Mouse (Mus musculus): Measurements from ENCODE around the gene Klk1b3. TPM values are rescaled to one million over a fixed set of nuclear protein-coding genes. Genes with fewer than 3 reads are reported as not detected.
"Not testable (repeated sequence)": the region's sequence is repeated elsewhere in the genome, so short reads cannot be mapped to it uniquely, and the experiment has no call there.

The Klk1b3 gene
- total and polyA plus RNA-seq, 2 experiments from 2014 or later: not detected

- Histone ChIP-seq H3K9ac (replicated peaks; ENCODE audit: low read depth, low read length) (peak overlapping the region; percentile 97), H3K36me3 (replicated peaks; ENCODE audit: control insufficient read depth, insufficient read depth, low read length) (peaks cover 32% of the 10 kb centered on the region), H3K4me1 (ENCODE audit: control insufficient read depth, insufficient read depth) (peaks cover 12% of the 10 kb centered on the region), H3K9me3 (replicated peaks; ENCODE audit: control insufficient read depth, low read length) (no peaks in the 10 kb centered on the region), H3K27ac (ENCODE audit: low read depth) (peak overlapping the region; percentile 87), H3K4me3 (ENCODE audit: low read depth, low read length) (peak overlapping the region; percentile 72), H3K4me2 (ENCODE audit: low read depth, low read length) (peak overlapping the region; percentile 88), H3K27me3 (ENCODE audit: control insufficient read depth, insufficient read depth, low read length) (no peaks in the 10 kb centered on the region)
- WGBS: under 1% methylated on average over 21 of the region's 23 CpGs
- ATAC-seq (ENCODE audit: insufficient read depth, low read depth) (peak; percentile 61), DNase-seq (ENCODE audit: low spot score) (peak; percentile 39)
- TF ChIP-seq CTCF (IDR thresholded peaks at IDR 0.05; ENCODE audit: low read depth): no peak
- TF ChIP-seq EP300 (IDR thresholded peaks at IDR 0.05; ENCODE audit: low read depth): no peak
These were observed 49.0 kb downstream of the Klk1b3 start for GRCm38 (mm10) chr7:44246984-44247470.

GRCm38 (mm10) chr7:44247971-44248370 lies 50.0 kb downstream of the Klk1b3 start:
- no peaks in the 10 kb centered on the region for H3K27me3 ChIP-seq (ENCODE audit: control insufficient read depth, insufficient read depth, low read length)
- H3K4me2 ChIP-seq (ENCODE audit: low read depth, low read length): peak overlapping the region; percentile 88
- no peaks in the 10 kb centered on the region for H3K9me3 ChIP-seq (replicated peaks; ENCODE audit: control insufficient read depth, low read length)
- H3K27ac ChIP-seq (ENCODE audit: low read depth): no peak overlapping the region
- DNase-seq (ENCODE audit: low spot score) (no peak), ATAC-seq (ENCODE audit: insufficient read depth, low read depth) (no peak)
- peaks cover 41% of the 10 kb centered on the region for H3K36me3 ChIP-seq (replicated peaks; ENCODE audit: control insufficient read depth, insufficient read depth, low read length)
- H3K4me1 ChIP-seq (ENCODE audit: control insufficient read depth, insufficient read depth): peaks cover 12% of the 10 kb centered on the region
- H3K9ac ChIP-seq (replicated peaks; ENCODE audit: low read depth, low read length): no peak overlapping the region
- peak overlapping the region; percentile 72; the same call in 1 of the 2 replicates for H3K4me3 ChIP-seq (ENCODE audit: low read depth, low read length)
- 86% methylated on average over 2 of the region's 2 CpGs for WGBS
- no peak for TF ChIP-seq EP300 (IDR thresholded peaks at IDR 0.05; ENCODE audit: low read depth)
- no peak for TF ChIP-seq CTCF (IDR thresholded peaks at IDR 0.05; ENCODE audit: low read depth)

- Histone ChIP-seq H3K4me2 (ENCODE audit: low read depth, low read length) (no peak overlapping the region), H3K9ac (replicated peaks; ENCODE audit: low read depth, low read length) (no peak overlapping the region), H3K4me1 (ENCODE audit: control insufficient read depth, insufficient read depth) (peaks cover 12% of the 10 kb centered on the region), H3K9me3 (replicated peaks; ENCODE audit: control insufficient read depth, low read length) (no peaks in the 10 kb centered on the region), H3K27me3 (ENCODE audit: control insufficient read depth, insufficient read depth, low read length) (no peaks in the 10 kb centered on the region), H3K36me3 (replicated peaks; ENCODE audit: control insufficient read depth, insufficient read depth, low read length) (peaks cover 49% of the 10 kb centered on the region), H3K4me3 (ENCODE audit: low read depth, low read length) (no peak overlapping the region), H3K27ac (ENCODE audit: low read depth) (no peak overlapping the region)
- DNase-seq (ENCODE audit: low spot score) (no peak), ATAC-seq (ENCODE audit: insufficient read depth, low read depth) (no peak)
- WGBS: 91% methylated on average over 4 of the region's 4 CpGs
- TF ChIP-seq CTCF (IDR thresholded peaks at IDR 0.05; ENCODE audit: low read depth) (no peak), EP300 (IDR thresholded peaks at IDR 0.05; ENCODE audit: low read depth) (no peak)
These were observed 51.3 kb downstream of the Klk1b3 start for GRCm38 (mm10) chr7:44249248-44249647.

GRCm38 (mm10) chr7:44250732-44251275 lies 52.8 kb downstream of the Klk1b3 start:
- H3K4me3 ChIP-seq (ENCODE audit: low read depth, low read length); DNase-seq (ENCODE audit: low spot score); H3K27me3 ChIP-seq (ENCODE audit: control insufficient read depth, insufficient read depth, low read length); ATAC-seq (ENCODE audit: insufficient read depth, low read depth); H3K27ac ChIP-seq (ENCODE audit: low read depth); H3K9me3 ChIP-seq (replicated peaks; ENCODE audit: control insufficient read depth, low read length); H3K4me1 ChIP-seq (ENCODE audit: control insufficient read depth, insufficient read depth); H3K4me2 ChIP-seq (ENCODE audit: low read depth, low read length); H3K9ac ChIP-seq (replicated peaks; ENCODE audit: low read depth, low read length): not testable (repeated sequence)
- H3K36me3 ChIP-seq (replicated peaks; ENCODE audit: control insufficient read depth, insufficient read depth, low read length): peaks cover 49% of the 10 kb centered on the region
- 84% methylated on average over 17 of the region's 17 CpGs for whole genome bisulfite sequencing

Other genes starting within 250 kb of the Klk1b3 start
- gene Klk1b8, start 247.5 kb upstream of the Klk1b3 start, total RNA-seq (2014; rRNA removed; ENCODE audit: low replicate concordance): not detected in 2 replicates
- not detected in 2 replicates for gene Klk1b8, start 247.5 kb upstream of the Klk1b3 start, polyA plus RNA-seq (2015; fragmentation: Nextera tagmentation; extraction: Ambion mirVana)
- not detected in 2 replicates for gene Klk1b1, start 231.4 kb upstream of the Klk1b3 start, total RNA-seq (2014; rRNA removed; ENCODE audit: low replicate concordance)
- not detected in 2 replicates for gene Klk1b1, start 231.4 kb upstream of the Klk1b3 start, polyA plus RNA-seq (2015; fragmentation: Nextera tagmentation; extraction: Ambion mirVana)
- gene Klk1b9, start 222.1 kb upstream of the Klk1b3 start, total RNA-seq (2014; rRNA removed; ENCODE audit: low replicate concordance): not detected in 2 replicates
- gene Klk1b9, start 222.1 kb upstream of the Klk1b3 start, polyA plus RNA-seq (2015; fragmentation: Nextera tagmentation; extraction: Ambion mirVana): not detected in 2 replicates
- not detected in 2 replicates for gene Klk1b11, start 202.3 kb upstream of the Klk1b3 start, total RNA-seq (2014; rRNA removed; ENCODE audit: low replicate concordance)
- gene Klk1b11, start 202.3 kb upstream of the Klk1b3 start, polyA plus RNA-seq (2015; fragmentation: Nextera tagmentation; extraction: Ambion mirVana): not detected in 2 replicates
- not detected in 2 replicates for gene Klk1b26, start 186.0 kb upstream of the Klk1b3 start, total RNA-seq (2014; rRNA removed; ENCODE audit: low replicate concordance)
- gene Klk1b26, start 186.0 kb upstream of the Klk1b3 start, polyA plus RNA-seq (2015; fragmentation: Nextera tagmentation; extraction: Ambion mirVana): not detected in 2 replicates
- gene Klk1b27, start 145.9 kb upstream of the Klk1b3 start, total RNA-seq (2014; rRNA removed; ENCODE audit: low replicate concordance): not detected in 2 replicates
- not detected in 2 replicates for gene Klk1b27, start 145.9 kb upstream of the Klk1b3 start, polyA plus RNA-seq (2015; fragmentation: Nextera tagmentation; extraction: Ambion mirVana)
- not detected in 2 replicates for gene Klk1b21, start 95.9 kb upstream of the Klk1b3 start, total RNA-seq (2014; rRNA removed; ENCODE audit: low replicate concordance)
- not detected in 2 replicates for gene Klk1b21, start 95.9 kb upstream of the Klk1b3 start, polyA plus RNA-seq (2015; fragmentation: Nextera tagmentation; extraction: Ambion mirVana)
- gene Klk1b22, start 85.5 kb upstream of the Klk1b3 start, total RNA-seq (2014; rRNA removed; ENCODE audit: low replicate concordance): not detected in 2 replicates
- gene Klk1b22, start 85.5 kb upstream of the Klk1b3 start, polyA plus RNA-seq (2015; fragmentation: Nextera tagmentation; extraction: Ambion mirVana): not detected in 2 replicates
- gene Klk1b16, start 61.4 kb upstream of the Klk1b3 start, total RNA-seq (2014; rRNA removed; ENCODE audit: low replicate concordance): not detected in 2 replicates
- gene Klk1b16, start 61.4 kb upstream of the Klk1b3 start, polyA plus RNA-seq (2015; fragmentation: Nextera tagmentation; extraction: Ambion mirVana): not detected in 2 replicates
- not detected in 2 replicates for gene Klk1b24, start 10.0 kb upstream of the Klk1b3 start, total RNA-seq (2014; rRNA removed; ENCODE audit: low replicate concordance)
- not detected in 2 replicates for gene Klk1b24, start 10.0 kb upstream of the Klk1b3 start, polyA plus RNA-seq (2015; fragmentation: Nextera tagmentation; extraction: Ambion mirVana)
- not detected in 2 replicates for gene Klk1b4, start 9.2 kb downstream of the Klk1b3 start, total RNA-seq (2014; rRNA removed; ENCODE audit: low replicate concordance)
- not detected in 2 replicates for gene Klk1b4, start 9.2 kb downstream of the Klk1b3 start, polyA plus RNA-seq (2015; fragmentation: Nextera tagmentation; extraction: Ambion mirVana)
- gene Klk1b5, start 17.8 kb downstream of the Klk1b3 start, total RNA-seq (2014; rRNA removed; ENCODE audit: low replicate concordance): not detected in 2 replicates
- gene Klk1b5, start 17.8 kb downstream of the Klk1b3 start, polyA plus RNA-seq (2015; fragmentation: Nextera tagmentation; extraction: Ambion mirVana): not detected in 2 replicates
- not detected in 2 replicates for gene Klk1, start 27.2 kb downstream of the Klk1b3 start, total RNA-seq (2014; rRNA removed; ENCODE audit: low replicate concordance)
- 0.16 TPM in 1 of 2 replicates, not detected in the other for gene Klk1, start 27.2 kb downstream of the Klk1b3 start, polyA plus RNA-seq (2015; fragmentation: Nextera tagmentation; extraction: Ambion mirVana)
- gene Gm36864, start 38.0 kb downstream of the Klk1b3 start, total RNA-seq (2014; rRNA removed; ENCODE audit: low replicate concordance): not detected in 2 replicates
- gene Gm36864, start 38.0 kb downstream of the Klk1b3 start, polyA plus RNA-seq (2015; fragmentation: Nextera tagmentation; extraction: Ambion mirVana): not detected in 2 replicates
- 0.15 and 0.31 TPM in 2 replicates for gene 1700028J19Rik, start 48.5 kb downstream of the Klk1b3 start, total RNA-seq (2014; rRNA removed; ENCODE audit: low replicate concordance)
- 1.2 and 1.3 TPM in 2 replicates for gene 1700028J19Rik, start 48.5 kb downstream of the Klk1b3 start, polyA plus RNA-seq (2015; fragmentation: Nextera tagmentation; extraction: Ambion mirVana)
- gene 2410002F23Rik, start 48.5 kb downstream of the Klk1b3 start, total RNA-seq (2014; rRNA removed; ENCODE audit: low replicate concordance): 127 and 130 TPM in 2 replicates
- gene 2410002F23Rik, start 48.5 kb downstream of the Klk1b3 start, polyA plus RNA-seq (2015; fragmentation: Nextera tagmentation; extraction: Ambion mirVana): 38.1 and 53.1 TPM in 2 replicates
- not detected in 2 replicates for gene Acp4, start 59.2 kb downstream of the Klk1b3 start, total RNA-seq (2014; rRNA removed; ENCODE audit: low replicate concordance)
- not detected in 2 replicates for gene Acp4, start 59.2 kb downstream of the Klk1b3 start, polyA plus RNA-seq (2015; fragmentation: Nextera tagmentation; extraction: Ambion mirVana)
- not detected in 2 replicates for gene Gm15517, start 63.3 kb downstream of the Klk1b3 start, total RNA-seq (2014; rRNA removed; ENCODE audit: low replicate concordance)
- not detected in 2 replicates for gene Gm15517, start 63.3 kb downstream of the Klk1b3 start, polyA plus RNA-seq (2015; fragmentation: Nextera tagmentation; extraction: Ambion mirVana)
- gene Clec11a, start 108.7 kb downstream of the Klk1b3 start, total RNA-seq (2014; rRNA removed; ENCODE audit: low replicate concordance): 1.4 and 1.7 TPM in 2 replicates
- 1.00 and 1.3 TPM in 2 replicates for gene Clec11a, start 108.7 kb downstream of the Klk1b3 start, polyA plus RNA-seq (2015; fragmentation: Nextera tagmentation; extraction: Ambion mirVana)
- gene Shank1, start 112.1 kb downstream of the Klk1b3 start, total RNA-seq (2014; rRNA removed; ENCODE audit: low replicate concordance): 0.19 and 0.61 TPM in 2 replicates
- gene Shank1, start 112.1 kb downstream of the Klk1b3 start, polyA plus RNA-seq (2015; fragmentation: Nextera tagmentation; extraction: Ambion mirVana): 0.33 and 0.36 TPM in 2 replicates
- gene Syt3, start 185.9 kb downstream of the Klk1b3 start, total RNA-seq (2014; rRNA removed; ENCODE audit: low replicate concordance): 0.58 and 3.1 TPM in 2 replicates
- gene Syt3, start 185.9 kb downstream of the Klk1b3 start, polyA plus RNA-seq (2015; fragmentation: Nextera tagmentation; extraction: Ambion mirVana): 0.81 and 0.86 TPM in 2 replicates
- not detected in 2 replicates for gene 1700008O03Rik, start 187.6 kb downstream of the Klk1b3 start, total RNA-seq (2014; rRNA removed; ENCODE audit: low replicate concordance)
- 0.14 and 0.52 TPM in 2 replicates for gene 1700008O03Rik, start 187.6 kb downstream of the Klk1b3 start, polyA plus RNA-seq (2015; fragmentation: Nextera tagmentation; extraction: Ambion mirVana)
- 55.6 and 89.5 TPM in 2 replicates for gene Lrrc4b, start 230.8 kb downstream of the Klk1b3 start, total RNA-seq (2014; rRNA removed; ENCODE audit: low replicate concordance)
- gene Lrrc4b, start 230.8 kb downstream of the Klk1b3 start, polyA plus RNA-seq (2015; fragmentation: Nextera tagmentation; extraction: Ambion mirVana): 2.8 TPM in 2 replicates

Data from heart, postnatal 0 days (tissue).